Mouse (Mus musculus): ENCODE results near the gene Mdga1.

GRCm38 (mm10) chr17:29837441-29837840 lies 132.4 kb downstream of the Mdga1 start:
- TF ChIP-seq CTCF (IDR thresholded peaks at IDR 0.05; ENCODE audit: control insufficient read depth, insufficient read depth, low read length) = no peak
- no peak for TF ChIP-seq POLR2A (IDR thresholded peaks at IDR 0.05; ENCODE audit: borderline replicate concordance, control insufficient read depth, low read depth, low read length)
